Mouse (Mus musculus): ENCODE measurements around the gene AI593442.

DNA sequence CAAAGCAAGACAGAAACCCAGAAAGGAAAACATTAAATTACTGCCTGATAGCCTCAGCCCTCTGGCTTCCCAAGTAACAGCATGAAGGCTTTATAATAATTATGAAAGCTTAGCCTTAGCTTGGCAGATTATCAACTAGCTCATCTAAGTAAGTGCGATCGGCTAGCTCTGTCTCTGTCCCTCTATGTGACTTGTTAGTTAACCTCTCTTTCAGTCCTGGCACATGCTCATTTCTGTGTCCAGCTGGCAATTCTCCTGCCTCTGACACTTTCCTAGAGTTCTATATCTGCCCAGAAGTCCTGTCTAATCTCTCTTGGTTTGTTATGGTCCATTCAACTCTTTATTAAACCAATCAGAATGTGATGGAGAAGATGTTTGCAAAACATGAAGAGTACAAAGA, 34.3 kb downstream of the AI593442 start:
- no peak for TF ChIP-seq CTCF (conservative IDR thresholded peaks at IDR 0.05; ENCODE audit: low read length)
- TF ChIP-seq NANOG (IDR thresholded peaks at IDR 0.05; ENCODE audit: borderline replicate concordance, low read length) = no peak

All from E14TG2a.4 (cell line).